Mouse (Mus musculus) heart, embryonic 14.5 days (tissue): ENCODE data around the gene Uba7. TPM values are rescaled to one million over a fixed set of nuclear protein-coding genes. Genes with fewer than 3 reads are reported as not detected.

Experiments used
- ATAC-seq: fragments of 200-750 bp; cut with Nextera tagmentation; 2 replicates; pipeline ENCODE4 v1.8.0; 2017; ENCODE audit warnings: low read depth, moderate TSS enrichment; ENCODE audit not compliant: insufficient number of reproducible peaks, insufficient read depth, low FRiP score
- H3K27ac ChIP-seq, 2 experiments: fragments of 200-500 bp in 1 of 2; fragments of 300-500 bp in 1 of 2; sonication (generic) in 1 of 2; replicated peaks in 1 of 2; 2 replicates each; pipeline ENCODE4 v1.5.1; 2012 to 2014; ENCODE audit warnings: low read depth in 2 of 2, low read length in 2 of 2, control low read depth in 1 of 2, mild to moderate bottlenecking in 1 of 2, mixed read lengths in 1 of 2; ENCODE audit not compliant: control insufficient read depth in 1 of 2, insufficient read depth in 1 of 2
- H3K27me3 ChIP-seq: fragments of 300-500 bp; sonication (generic); 2 replicates; pipeline ENCODE4 v1.6.1; 2014; ENCODE audit warnings: mild to moderate bottlenecking, low read length, control low read depth; ENCODE audit not compliant: control insufficient read depth, insufficient read depth
- H3K36me3 ChIP-seq: fragments of 300-500 bp; sonication (generic); 2 replicates; pipeline ENCODE4 v1.6.1; 2014; ENCODE audit warnings: mild to moderate bottlenecking, control low read depth, low read length, mixed read lengths; ENCODE audit not compliant: control insufficient read depth, insufficient read depth
- H3K4me1 ChIP-seq, 2 experiments: fragments of 200-500 bp in 1 of 2; fragments of 300-500 bp in 1 of 2; sonication (generic) in 1 of 2; 2 replicates each; pipeline ENCODE4 v1.6.1; 2012 to 2014; ENCODE audit warnings: low read length in 2 of 2, control low read depth in 1 of 2, mixed read lengths in 1 of 2; ENCODE audit not compliant: control insufficient read depth in 2 of 2, insufficient read depth in 2 of 2
- H3K4me2 ChIP-seq: fragments of 300-500 bp; sonication (generic); 2 replicates; pipeline ENCODE4 v1.6.1; 2014; ENCODE audit warnings: mild to moderate bottlenecking, low read length
- H3K4me3 ChIP-seq, 2 experiments: fragments of 200-500 bp in 1 of 2; fragments of 300-500 bp in 1 of 2; sonication (generic) in 1 of 2; 2 replicates each; pipeline ENCODE4 v1.5.1; 2012 to 2014; ENCODE audit warnings: low read length in 2 of 2, mild to moderate bottlenecking in 2 of 2, control low read depth in 1 of 2, low read depth in 1 of 2, moderate library complexity in 1 of 2; ENCODE audit not compliant: control insufficient read depth in 1 of 2, insufficient read depth in 1 of 2
- H3K9ac ChIP-seq: fragments of 300-500 bp; sonication (generic); 2 replicates; pipeline ENCODE4 v1.6.1; 2014; ENCODE audit warnings: mild to moderate bottlenecking, low read length
- H3K9me3 ChIP-seq: fragments of 300-500 bp; sonication (generic); 2 replicates; pipeline ENCODE4 v1.6.1; 2016; ENCODE audit warnings: low read length, control low read depth; ENCODE audit not compliant: control insufficient read depth
- WGBS: fragments of 180-500 bp; shearing (Covaris S2); extraction: QIAGEN DNeasy Blood & Tissue Kit; methylation state at CpG from one replicate; pipeline ENCODE4 v1.1.7; 2014; 5-methylcytosine and 5-hydroxymethylcytosine counted together
- polyA plus RNA-seq: library from polyadenylated mRNA; unstranded; fragments of >200 nt; fragmentation: Nextera tagmentation; extraction: Ambion mirVana; gene quantifications from 2 replicates; pipeline ENCODE4 v1.2.1, GENCODE M21; 2014

Gene Uba7
- polyA plus RNA-seq, 1 experiment from 2014 or later: 33.1 TPM

GRCm38 (mm10) chr9:107950460-107951355, 24.6 kb upstream of the Uba7 start:
- H3K4me1 ChIP-seq: peaks cover 3 to 8% of the 10 kb centered on the region in 2 experiments; a peak in 2 of 4 replicates
- H3K4me3 ChIP-seq: peak overlapping the region; percentile 69 to 97
- H3K27me3 ChIP-seq: no peaks in the 10 kb centered on the region
- 14% methylated on average over 45 of the region's 45 CpGs for WGBS
- peak overlapping the region; percentile 75 for H3K4me2 ChIP-seq
- peak overlapping the region; percentile 61 to 88; a peak in 3 of 4 replicates for H3K27ac ChIP-seq
- peak; percentile 79; the same call in 1 of the 2 replicates for ATAC-seq
- H3K36me3 ChIP-seq: no peaks in the 10 kb centered on the region
- no peaks in the 10 kb centered on the region for H3K9me3 ChIP-seq
- peak overlapping the region; percentile 76 for H3K9ac ChIP-seq

- Histone ChIP-seq H3K4me2 (no peak overlapping the region), H3K9ac (no peak overlapping the region; the same call in 1 of the 2 replicates), H3K9me3 (no peaks in the 10 kb centered on the region), H3K36me3 (peaks cover 36% of the 10 kb centered on the region), H3K4me1 (peaks cover 3 to 5% of the 10 kb centered on the region in 2 experiments; a peak in 2 of 4 replicates), H3K27me3 (no peaks in the 10 kb centered on the region), H3K27ac (no peak overlapping the region), H3K4me3 (no peak overlapping the region)
- no peak for ATAC-seq
- 58% methylated on average over 6 of the region's 6 CpGs for WGBS
Observed at GRCm38 (mm10) chr9:107955613-107956289, 19.6 kb upstream of the Uba7 start.

- H3K4me3 ChIP-seq: no peak overlapping the region
- H3K4me1 ChIP-seq: no peaks in the 10 kb centered on the region
- peaks cover 49% of the 10 kb centered on the region for H3K36me3 ChIP-seq
- no peak for ATAC-seq
- H3K27me3 ChIP-seq: no peaks in the 10 kb centered on the region
- no peak overlapping the region for H3K4me2 ChIP-seq
- WGBS: 64% methylated on average over 6 of the region's 6 CpGs
- H3K9me3 ChIP-seq: no peaks in the 10 kb centered on the region
- H3K9ac ChIP-seq: no peak overlapping the region
- no peak overlapping the region for H3K27ac ChIP-seq
Observed at GRCm38 (mm10) chr9:107957141-107957540, 18.2 kb upstream of the Uba7 start.

GRCm38 (mm10) chr9:107959896-107960295, 15.4 kb upstream of the Uba7 start:
- H3K36me3 ChIP-seq: peaks cover 56% of the 10 kb centered on the region
- no peak overlapping the region for H3K4me2 ChIP-seq
- H3K9me3 ChIP-seq: no peaks in the 10 kb centered on the region
- no peak overlapping the region for H3K9ac ChIP-seq
- H3K4me1 ChIP-seq: peaks cover 0 to 8% of the 10 kb centered on the region in 2 experiments; a peak in 1 of 4 replicates
- no peak overlapping the region for H3K4me3 ChIP-seq
- H3K27ac ChIP-seq: no peak overlapping the region
- no peaks in the 10 kb centered on the region for H3K27me3 ChIP-seq
- 71% methylated on average over 6 of the region's 6 CpGs for WGBS
- ATAC-seq: no peak

- Histone ChIP-seq H3K4me3 (no peak overlapping the region), H3K27me3 (no peaks in the 10 kb centered on the region), H3K4me1 (peaks cover 0 to 8% of the 10 kb centered on the region in 2 experiments; a peak in 1 of 4 replicates), H3K9ac (no peak overlapping the region), H3K27ac (no peak overlapping the region), H3K36me3 (peaks cover 63% of the 10 kb centered on the region), H3K4me2 (no peak overlapping the region), H3K9me3 (no peaks in the 10 kb centered on the region)
- no peak for ATAC-seq
- 75% methylated on average over 4 of the region's 4 CpGs for WGBS
Observed at GRCm38 (mm10) chr9:107960928-107961327, 14.4 kb upstream of the Uba7 start.

GRCm38 (mm10) chr9:107961351-107961762, 13.9 kb upstream of the Uba7 start:
- WGBS: 92% methylated on average over 10 of the region's 10 CpGs
- ATAC-seq: no peak
- H3K36me3 ChIP-seq: peaks cover 63% of the 10 kb centered on the region

GRCm38 (mm10) chr9:107961881-107962280, 13.4 kb upstream of the Uba7 start:
- WGBS: 40% methylated on average over 5 of the region's 5 CpGs
- Histone ChIP-seq H3K4me2 (no peak overlapping the region), H3K4me1 (peaks cover 0 to 8% of the 10 kb centered on the region in 2 experiments; a peak in 1 of 4 replicates), H3K27me3 (no peaks in the 10 kb centered on the region), H3K9me3 (no peaks in the 10 kb centered on the region), H3K27ac (no peak overlapping the region), H3K9ac (no peak overlapping the region; the same call in 1 of the 2 replicates), H3K4me3 (no peak overlapping the region), H3K36me3 (peaks cover 61% of the 10 kb centered on the region)
- no peak for ATAC-seq

More at GRCm38 (mm10) chr9:107961351-107961762, 13.9 kb upstream of the Uba7 start:
- H3K27me3 ChIP-seq: no peaks in the 10 kb centered on the region
- H3K4me2 ChIP-seq: no peak overlapping the region
- H3K27ac ChIP-seq: no peak overlapping the region
- no peaks in the 10 kb centered on the region for H3K9me3 ChIP-seq
- H3K4me1 ChIP-seq: peaks cover 0 to 8% of the 10 kb centered on the region in 2 experiments; a peak in 1 of 4 replicates
- no peak overlapping the region for H3K9ac ChIP-seq
- no peak overlapping the region for H3K4me3 ChIP-seq
